Mouse (Mus musculus) testis, adult 10 weeks (tissue): Measurements from ENCODE around the gene Gtse1. TPM values are rescaled to one million over a fixed set of nuclear protein-coding genes. Genes with fewer than 3 reads are reported as not detected.

ENCODE experiments used
- polyA plus RNA-seq: library from polyadenylated mRNA; stranded (reverse); fragments of 350-450 nt; fragmentation: Illumina TruSeq; extraction: RNeasy Lipid Tissue Mini Kit (QIAGEN cat#74804); gene quantifications from one replicate; pipeline ENCODE4 v1.2.3, GENCODE M21; 2014; ENCODE audit warnings: low read depth, low replicate concordance

The Gtse1 gene
- polyA plus RNA-seq: 0.91 TPM

DNA sequence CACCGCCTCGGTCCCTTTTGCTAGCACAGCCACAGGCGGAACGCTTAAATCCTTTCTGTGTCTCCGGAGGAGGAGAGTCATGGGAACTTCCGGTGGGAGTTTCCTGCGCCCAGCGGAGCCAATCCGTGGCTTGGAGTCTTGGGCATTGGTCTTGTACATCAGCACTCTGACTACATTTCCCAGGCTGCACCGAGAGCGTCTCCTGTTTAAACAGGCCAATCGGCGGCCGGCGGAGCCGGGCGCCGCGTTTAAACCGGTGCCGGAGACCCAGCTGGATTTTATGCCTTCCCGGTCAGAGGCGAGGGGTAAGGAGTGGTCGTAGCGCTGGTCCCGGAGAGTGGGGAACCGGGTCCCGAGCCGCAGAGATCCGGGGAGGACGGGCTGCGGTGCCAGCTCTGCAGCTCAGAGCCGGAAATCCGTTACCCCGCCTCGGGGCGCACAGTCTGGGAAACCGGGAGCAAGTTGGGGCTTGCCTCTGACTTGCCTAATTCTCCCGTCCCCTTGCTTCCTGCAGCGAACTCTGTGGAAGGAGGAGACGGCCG lies at the start of gene Gtse1:
Gene Gtse1, plus strand, starts transcription at position 256 of the 542 bp plus-strand sequence.

GRCm38 (mm10) chr15:85811535-85812277 lies 47.8 kb upstream of the Gtse1 start, which contains the start of gene Cdpf1:
Gene Cdpf1, minus strand, starts transcription at chr15:85811697.

GRCm38 (mm10) chr15:85821203-85822010 lies 38.1 kb upstream of the Gtse1 start, which contains the start of gene Pkdrej:
Gene Pkdrej, minus strand, starts transcription at chr15:85821734.

DNA sequence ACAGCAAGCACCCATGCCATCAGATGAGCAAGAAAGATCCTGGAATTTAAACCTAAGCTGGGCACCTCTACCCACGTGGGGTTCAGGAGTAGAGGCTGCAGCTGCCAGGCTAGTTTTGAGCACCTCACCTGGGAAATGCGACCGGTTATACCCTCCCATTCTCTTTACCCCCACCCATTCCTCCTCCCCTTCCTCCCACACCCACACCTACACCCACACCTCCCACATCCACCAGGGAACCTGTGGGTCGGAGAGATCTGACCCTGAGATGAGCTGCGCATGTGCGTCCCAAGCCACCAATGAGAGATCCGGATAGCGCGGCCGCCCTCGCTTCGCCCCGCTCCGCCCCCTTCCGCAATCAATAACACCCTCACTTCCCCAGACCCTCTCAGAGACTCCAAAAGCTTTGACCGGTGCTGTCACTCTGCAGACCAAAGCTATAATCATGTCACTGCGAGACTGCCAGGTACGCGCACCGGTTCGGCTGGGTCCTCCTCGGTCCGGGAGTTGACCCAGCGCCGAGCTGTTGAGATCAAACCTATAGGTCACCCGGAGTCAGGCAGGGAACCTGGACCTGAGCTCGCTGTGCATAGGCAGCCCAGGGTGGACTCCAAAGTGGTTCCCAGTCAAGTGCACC lies 27.5 kb upstream of the Gtse1 start, which contains the start of gene Ttc38:
Gene Ttc38, plus strand, starts transcription at position 353 of the 637 bp plus-strand sequence.

DNA sequence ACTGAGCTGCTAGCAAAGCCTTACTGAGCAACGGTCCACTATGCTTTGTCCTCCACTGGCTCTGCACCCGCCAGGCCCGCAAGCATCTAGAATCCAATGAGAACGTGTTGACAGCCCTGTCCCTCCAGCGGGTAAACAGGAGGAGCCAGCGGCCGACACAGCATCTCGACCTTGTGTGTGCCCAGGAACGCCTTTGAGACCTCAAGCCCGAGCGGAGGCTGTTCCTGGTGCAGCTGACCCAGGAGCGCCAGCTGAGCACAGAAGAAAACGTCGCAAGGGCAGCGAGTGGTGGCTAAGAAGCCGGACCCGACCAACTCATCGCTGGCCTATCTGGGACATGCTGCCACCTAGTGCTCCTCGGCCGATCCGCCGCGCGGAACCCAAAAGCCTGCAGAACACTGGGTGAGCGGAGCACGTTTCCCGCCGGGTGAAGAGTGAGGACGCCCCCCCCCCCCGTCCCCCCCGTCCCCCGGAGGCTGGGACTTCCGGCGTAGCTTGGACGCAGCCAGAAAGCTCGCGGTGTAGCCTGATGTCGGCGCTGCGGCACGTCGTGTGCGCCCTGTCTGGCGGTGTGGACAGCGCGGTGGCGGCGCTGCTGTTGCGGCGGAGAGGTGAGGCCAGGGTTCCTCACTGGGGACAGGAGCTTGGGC lies 19.4 kb downstream of the Gtse1 start, which contains the start of gene Trmu:
Gene Trmu, plus strand, starts transcription at position 465 of the 650 bp plus-strand sequence.

Other genes with a start within 250 kb of the Gtse1 start
- 0.64 TPM for gene Ppara, start 124.8 kb upstream of the Gtse1 start, polyA plus RNA-seq
- 3.9 TPM for gene Cdpf1, start 48.0 kb upstream of the Gtse1 start, polyA plus RNA-seq
- gene Pkdrej, start 38.0 kb upstream of the Gtse1 start, polyA plus RNA-seq: 17.6 TPM
- gene Ttc38, start 27.4 kb upstream of the Gtse1 start, polyA plus RNA-seq: 1.4 TPM
- 7.6 TPM for gene Trmu, start 19.6 kb downstream of the Gtse1 start, polyA plus RNA-seq
- gene Celsr1, start 174.0 kb downstream of the Gtse1 start, polyA plus RNA-seq: not detected
- 0.15 TPM for gene Gramd4, start 197.9 kb downstream of the Gtse1 start, polyA plus RNA-seq